Mouse (Mus musculus) lung, postnatal 0 days (tissue): ENCODE measurements around the gene Ddx28. TPM values are rescaled to one million over a fixed set of nuclear protein-coding genes. Genes with fewer than 3 reads are reported as not detected.
A peak's percentile ranks its signal among the peaks of the same experiment; 100 is the strongest.

Source experiments
- ATAC-seq: fragments of 200-750 bp; cut with Nextera tagmentation; 2 replicates; pipeline ENCODE4 v1.8.0; 2017; ENCODE audit warnings: moderate library complexity
- DNase-seq: peaks from one replicate; pipeline ENCODE4 v3.0.0-alpha.2; 2016; ENCODE audit warnings: low spot score
- H3K27ac ChIP-seq: fragments of 300-500 bp; sonication (generic); 2 replicates; pipeline ENCODE4 v1.5.1; 2014; ENCODE audit warnings: antibody characterized with exemption, mild to moderate bottlenecking, low read length, mixed read lengths
- H3K27me3 ChIP-seq: fragments of 300-500 bp; sonication (generic); replicated peaks from 2 replicates; pipeline ENCODE4 v1.6.1; 2014; ENCODE audit warnings: low read length, mixed read lengths; ENCODE audit not compliant: insufficient read depth
- H3K36me3 ChIP-seq: fragments of 300-500 bp; sonication (generic); 2 replicates; pipeline ENCODE4 v1.6.1; 2014; ENCODE audit warnings: low read length, mixed read lengths; ENCODE audit not compliant: insufficient read depth
- H3K4me1 ChIP-seq: fragments of 300-500 bp; sonication (generic); 2 replicates; pipeline ENCODE4 v1.6.1; 2014; ENCODE audit warnings: antibody characterized with exemption, low read depth, low read length, mixed read lengths; ENCODE audit not compliant: insufficient read depth
- H3K4me2 ChIP-seq: fragments of 300-500 bp; sonication (generic); replicated peaks from 2 replicates; pipeline ENCODE4 v1.6.1; 2014; ENCODE audit warnings: low read depth, mild to moderate bottlenecking, low read length, moderate library complexity, mixed read lengths
- H3K4me3 ChIP-seq: fragments of 300-500 bp; sonication (generic); 2 replicates; pipeline ENCODE4 v1.5.1; 2014; ENCODE audit warnings: low read depth, low read length
- H3K9ac ChIP-seq: fragments of 300-500 bp; sonication (generic); replicated peaks from 2 replicates; pipeline ENCODE4 v1.6.1; 2014; ENCODE audit warnings: low read depth, mild to moderate bottlenecking
- H3K9me3 ChIP-seq: fragments of 300-500 bp; sonication (generic); 2 replicates; pipeline ENCODE4 v1.6.1; 2016; ENCODE audit warnings: low read length, mixed read lengths
- CTCF ChIP-seq: IDR thresholded peaks from 2 replicates; pipeline ENCODE4 v1.5.1; 2016; ENCODE audit warnings: antibody characterized with exemption, mild to moderate bottlenecking
- EP300 ChIP-seq: IDR thresholded peaks from 2 replicates; pipeline ENCODE4 v1.6.1; 2016; ENCODE audit warnings: antibody characterized with exemption, mild to moderate bottlenecking, control low read depth
- WGBS: fragments of 180-500 bp; shearing (Covaris S2); extraction: QIAGEN DNeasy Blood & Tissue Kit; methylation state at CpG from one replicate; pipeline ENCODE4 v1.1.7; 2014; 5-methylcytosine and 5-hydroxymethylcytosine counted together
- polyA plus RNA-seq: library from polyadenylated mRNA; unstranded; fragments of >200 nt; fragmentation: Nextera tagmentation; extraction: Ambion mirVana; gene quantifications from 2 replicates; pipeline ENCODE4 v1.2.1, GENCODE M21; 2015

Ddx28 gene
- polyA plus RNA-seq, 1 experiment from 2014 or later, result 10.5 TPM

DNA sequence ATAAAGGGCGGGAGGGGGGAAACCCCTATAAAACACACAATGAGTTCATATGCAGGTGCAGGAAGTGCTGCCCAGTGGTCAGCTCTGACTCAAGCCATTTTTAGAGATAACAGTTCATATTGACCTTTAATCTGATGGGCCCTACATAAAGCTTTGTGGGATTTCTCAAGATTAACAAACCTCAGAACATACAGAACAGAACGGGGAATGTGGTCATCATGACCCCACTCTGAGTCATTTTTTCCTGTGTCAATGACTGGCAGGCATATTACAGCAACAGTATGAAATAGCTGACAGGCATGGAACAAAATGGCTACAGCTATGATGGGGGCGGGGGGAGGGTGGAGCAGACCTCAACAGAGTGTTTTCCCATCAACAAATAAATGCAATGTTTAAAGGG is 4.5 kb downstream of the Ddx28 start:
- WGBS, result 67% methylated on average over 3 of the region's 3 CpGs
- Histone ChIP-seq H3K4me2 (no peak overlapping the region), H3K27ac (no peak overlapping the region), H3K36me3 (no peaks in the 10 kb centered on the region), H3K27me3 (no peaks in the 10 kb centered on the region), H3K9me3 (no peaks in the 10 kb centered on the region), H3K4me1 (peaks cover 9% of the 10 kb centered on the region; the same call in 1 of the 2 replicates), H3K9ac (no peak overlapping the region), H3K4me3 (no peak overlapping the region)
- 0 out of 2 replicates have a peak, but pooled peaks have one; percentile 10 for ATAC-seq
- DNase-seq, result peak; percentile 57
- TF ChIP-seq EP300 (peak; percentile 80), CTCF (no peak)

DNA sequence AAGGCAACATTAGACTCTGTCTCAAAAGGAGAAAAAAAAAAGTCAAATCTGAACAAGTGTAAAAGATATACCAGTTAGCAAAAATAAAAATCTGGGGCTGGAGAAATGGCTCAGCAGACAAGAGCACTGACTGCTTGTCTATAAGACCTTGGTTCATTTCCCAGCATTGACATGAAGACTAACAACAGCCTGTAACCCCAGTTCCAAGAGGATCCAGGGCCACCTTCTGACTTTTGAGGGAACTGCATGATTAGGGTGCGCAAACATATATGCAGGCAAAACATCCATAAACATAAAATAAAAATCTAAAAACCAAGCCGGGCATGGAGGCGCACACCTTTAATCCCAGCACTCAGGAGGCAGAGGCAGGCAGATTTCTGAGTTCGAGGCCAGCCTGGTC is 5.3 kb downstream of the Ddx28 start:
- no peaks in the 10 kb centered on the region for H3K9me3 ChIP-seq
- H3K27ac ChIP-seq, result no peak overlapping the region
- H3K9ac ChIP-seq, result no peak overlapping the region
- TF ChIP-seq EP300, result no peak
- peak; percentile 49 for TF ChIP-seq CTCF
- peaks cover 4% of the 10 kb centered on the region; the same call in 1 of the 2 replicates for H3K4me1 ChIP-seq
- H3K4me3 ChIP-seq, result no peak overlapping the region
- 84% methylated on average over 4 of the region's 4 CpGs for WGBS
- ATAC-seq, result no peak
- no peak for DNase-seq
- no peak overlapping the region for H3K4me2 ChIP-seq
- no peaks in the 10 kb centered on the region for H3K36me3 ChIP-seq
- no peaks in the 10 kb centered on the region for H3K27me3 ChIP-seq

DNA sequence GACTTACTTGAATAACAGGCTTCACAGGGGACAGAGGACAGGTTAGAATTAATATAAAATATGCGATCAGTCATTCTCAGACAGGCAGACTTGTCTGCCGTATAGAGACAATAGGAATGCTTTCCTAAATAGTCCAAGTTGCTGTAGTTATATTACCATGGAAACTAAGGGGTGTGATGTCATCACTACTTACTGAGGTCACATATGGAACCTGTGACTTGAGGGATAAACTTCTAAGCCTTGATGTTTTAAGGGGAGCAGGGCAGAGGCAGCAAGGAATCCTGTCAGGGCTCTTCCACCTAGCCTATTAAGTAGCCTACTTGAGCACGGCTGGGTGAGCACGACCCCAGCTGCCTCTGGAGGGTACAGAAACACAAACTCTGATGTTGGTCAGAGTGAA is 5.8 kb downstream of the Ddx28 start, which contains the start of gene Dpep2nb:
TSS of gene Dpep2nb (minus strand) at position 101 of the 400 bp plus-strand sequence.
- no peak for TF ChIP-seq CTCF
- no peak within 1 kb of the TSS for H3K27ac ChIP-seq
- H3K4me2 ChIP-seq, result no peak within 1 kb of the TSS
- WGBS, result 72% methylated on average over 4 of the region's 4 CpGs
- no peaks in the 10 kb centered on the region for H3K27me3 ChIP-seq
- peaks cover 4% of the 10 kb centered on the region; the same call in 1 of the 2 replicates for H3K4me1 ChIP-seq
- no peak within 1 kb of the TSS for H3K9ac ChIP-seq
- H3K9me3 ChIP-seq, result no peaks in the 10 kb centered on the region
- H3K36me3 ChIP-seq, result no peaks in the 10 kb centered on the region
- DNase-seq (no peak), ATAC-seq (no peak)
- H3K4me3 ChIP-seq, result no peak within 1 kb of the TSS

DNA sequence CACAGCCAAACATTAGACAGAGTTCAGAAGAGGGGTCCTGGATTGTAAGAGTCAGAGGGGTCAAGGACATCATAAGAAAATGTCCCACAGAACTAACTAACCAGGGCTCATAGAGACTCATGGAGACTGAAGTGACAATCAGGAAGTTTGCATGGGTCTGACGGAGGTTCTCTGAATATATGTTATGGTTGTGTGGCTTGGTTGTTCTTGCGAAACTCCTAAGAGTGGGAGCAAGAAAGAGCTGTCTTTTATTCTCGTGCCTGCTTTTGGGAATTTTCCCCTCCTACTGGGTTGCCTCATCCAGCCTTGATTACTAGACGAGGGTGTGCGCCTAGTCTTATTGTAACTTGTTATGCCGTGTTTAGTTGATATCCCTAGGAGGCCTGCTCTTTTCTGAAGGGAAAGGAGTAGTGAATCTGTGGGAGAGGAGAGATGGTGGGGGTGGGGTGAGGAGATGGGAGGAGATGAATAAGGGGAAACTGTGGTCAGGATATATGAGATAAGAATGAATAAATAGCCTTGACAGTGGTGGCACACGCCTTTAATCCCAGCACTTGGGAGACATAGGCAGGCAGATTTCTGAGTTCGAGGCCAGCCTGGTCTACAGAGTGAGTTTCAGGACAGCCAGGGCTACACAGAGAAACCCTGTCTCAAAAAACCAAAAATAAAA is 7.0 kb downstream of the Ddx28 start:
- TF ChIP-seq EP300 (no peak), CTCF (no peak)
- H3K27ac ChIP-seq, result no peak overlapping the region
- H3K27me3 ChIP-seq, result no peaks in the 10 kb centered on the region
- DNase-seq (peak; percentile 29), ATAC-seq (no peak)
- H3K4me1 ChIP-seq, result no peaks in the 10 kb centered on the region
- 71% methylated on average over 8 of the region's 8 CpGs for WGBS
- H3K4me2 ChIP-seq, result no peak overlapping the region
- H3K9me3 ChIP-seq, result no peaks in the 10 kb centered on the region
- H3K9ac ChIP-seq, result no peak overlapping the region
- no peak overlapping the region for H3K4me3 ChIP-seq
- H3K36me3 ChIP-seq, result no peaks in the 10 kb centered on the region

DNA sequence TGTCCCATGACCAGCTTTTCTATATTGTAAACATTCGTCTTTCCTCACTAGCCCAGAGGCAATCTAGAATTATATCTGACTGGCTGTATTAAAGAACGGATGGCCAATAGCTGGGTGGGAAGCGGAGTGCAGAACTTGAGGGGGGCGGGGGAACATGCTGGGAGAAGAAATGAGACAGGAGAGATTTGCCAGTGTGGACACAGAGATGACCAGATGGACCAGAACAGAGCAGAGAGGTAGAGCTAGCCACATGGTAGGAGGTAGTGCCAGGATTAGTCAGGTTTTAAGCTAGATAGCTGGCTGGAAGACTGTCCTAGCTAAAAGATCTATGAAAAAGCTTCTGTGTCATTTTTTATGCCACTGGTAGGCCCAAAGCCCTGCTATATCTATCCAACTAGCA is 9.8 kb downstream of the Ddx28 start:
- Histone ChIP-seq H3K9ac (no peak overlapping the region), H3K4me2 (no peak overlapping the region), H3K27me3 (no peaks in the 10 kb centered on the region), H3K36me3 (no peaks in the 10 kb centered on the region), H3K27ac (no peak overlapping the region), H3K4me3 (no peak overlapping the region), H3K9me3 (no peaks in the 10 kb centered on the region), H3K4me1 (no peaks in the 10 kb centered on the region)
- ATAC-seq, result no peak
- TF ChIP-seq EP300 (no peak), CTCF (no peak)
- 83% methylated on average over 4 of the region's 4 CpGs for WGBS
- DNase-seq, result no peak

DNA sequence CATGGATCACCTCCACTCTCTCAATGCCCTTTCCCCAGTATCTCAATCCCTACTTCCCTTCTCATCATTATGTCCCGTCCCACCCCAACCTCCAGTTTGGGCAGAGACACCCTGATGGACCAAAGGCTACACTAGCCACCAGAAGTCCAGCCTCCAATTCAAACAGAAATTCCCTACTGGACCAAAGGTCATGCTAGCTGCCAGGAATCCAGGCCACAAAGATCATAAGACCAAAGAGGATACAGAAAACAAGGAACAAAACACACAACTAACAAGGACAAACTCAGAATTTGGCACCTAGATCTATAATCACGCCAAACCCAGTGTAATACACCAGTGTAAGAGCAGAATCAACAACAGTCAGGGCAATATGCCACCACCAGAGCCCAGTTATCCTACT is 12.7 kb downstream of the Ddx28 start:
- Histone ChIP-seq H3K4me2 (no peak overlapping the region), H3K27me3 (no peaks in the 10 kb centered on the region), H3K4me1 (no peaks in the 10 kb centered on the region), H3K36me3 (no peaks in the 10 kb centered on the region), H3K27ac (no peak overlapping the region), H3K9me3 (no peaks in the 10 kb centered on the region), H3K9ac (no peak overlapping the region), H3K4me3 (no peak overlapping the region)
- DNase-seq (no peak), ATAC-seq (no peak)
- 83% methylated on average over 2 of the region's 2 CpGs for WGBS
- TF ChIP-seq EP300 (no peak), CTCF (no peak)

DNA sequence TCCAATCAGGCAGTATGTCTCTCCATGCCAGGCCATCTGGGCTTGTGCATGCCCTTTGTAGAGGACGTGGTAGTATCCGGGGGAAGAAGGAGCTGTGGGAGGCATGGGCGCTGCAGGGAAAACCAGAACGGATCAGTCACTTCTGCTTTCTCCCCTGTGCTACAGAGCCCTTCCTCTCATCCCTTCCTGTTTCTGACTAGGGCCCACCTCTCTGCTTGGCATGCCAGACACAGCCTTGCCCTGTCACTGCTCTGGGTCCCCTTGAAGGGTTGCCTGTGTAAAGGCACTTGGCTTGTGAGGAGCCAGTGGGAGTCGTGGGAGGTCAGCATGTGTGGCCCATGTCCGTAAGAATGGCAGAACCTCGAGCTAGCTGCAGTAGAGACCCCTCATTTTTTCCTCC is 15.3 kb downstream of the Ddx28 start:
- Histone ChIP-seq H3K4me1 (no peaks in the 10 kb centered on the region), H3K27me3 (no peaks in the 10 kb centered on the region), H3K27ac (no peak overlapping the region), H3K9me3 (no peaks in the 10 kb centered on the region), H3K4me3 (no peak overlapping the region), H3K36me3 (no peaks in the 10 kb centered on the region), H3K9ac (no peak overlapping the region), H3K4me2 (no peak overlapping the region)
- ATAC-seq (no peak), DNase-seq (no peak)
- TF ChIP-seq EP300 (no peak), CTCF (no peak)
- WGBS, result 65% methylated on average over 7 of the region's 7 CpGs
